Mouse (Mus musculus): ENCODE measurements around the gene Rhbdf1.
A peak's percentile ranks its signal among the peaks of the same experiment; 100 is the strongest.

GRCm38 (mm10) chr11:32161500-32161899, 60.6 kb downstream of the Rhbdf1 start:
- TF ChIP-seq CTCF (IDR thresholded peaks at IDR 0.05; ENCODE audit: low read depth, low read length) (peak; percentile 85), POLR2A (IDR thresholded peaks at IDR 0.05; ENCODE audit: insufficient read depth, low read length) (no peak), EP300 (IDR thresholded peaks at IDR 0.05; ENCODE audit: insufficient read depth, low read depth, low read length) (no peak)
